Mouse (Mus musculus) heart, adult 2 months (tissue): ENCODE results near the gene Ctnnb1.

Source experiments
- CTCF ChIP-seq: fragments of 200-600 bp; IDR thresholded peaks from 2 replicates; pipeline ENCODE4 v1.8.1; 2022; ENCODE audit warnings: antibody characterized with exemption, mild to moderate bottlenecking, moderate library complexity
- EP300 ChIP-seq: fragments of 200-500 bp; IDR thresholded peaks from 2 replicates; pipeline ENCODE4 v1.6.1; 2011; ENCODE audit warnings: low read depth, low read length, control low read depth; ENCODE audit not compliant: insufficient read depth
- POLR2A ChIP-seq: fragments of 200-500 bp; IDR thresholded peaks from 2 replicates; pipeline ENCODE4 v1.6.1; 2011; ENCODE audit warnings: mild to moderate bottlenecking, low read depth, low read length, control low read depth; ENCODE audit not compliant: insufficient read depth

DNA sequence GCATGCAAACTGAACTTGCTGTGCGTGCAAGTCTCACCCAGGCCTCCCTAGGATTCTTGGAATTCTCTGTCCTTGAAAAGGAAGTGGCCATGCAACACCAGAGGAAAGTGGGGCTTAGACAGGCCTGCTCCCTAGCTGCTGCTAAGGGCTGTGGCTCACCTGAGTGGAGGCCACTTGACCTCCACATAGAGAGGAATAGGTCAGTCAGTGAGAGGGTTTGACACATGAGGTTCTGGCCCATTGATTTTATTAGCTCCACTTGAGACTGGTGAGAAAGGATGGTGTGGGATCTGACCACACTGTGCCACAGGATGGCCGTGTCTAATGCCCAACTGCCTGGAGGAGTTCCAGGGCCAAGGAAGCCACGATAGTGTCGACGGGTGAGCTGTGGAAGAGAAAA, 35.2 kb downstream of the Ctnnb1 start:
- TF ChIP-seq CTCF (no peak), POLR2A (no peak), EP300 (no peak)
